Mouse (Mus musculus) effector memory CD4-positive, alpha-beta T cell, adult 5 months (primary cell): ENCODE results near the gene Pkn2. TPM values are rescaled to one million over a fixed set of nuclear protein-coding genes. Genes with fewer than 3 reads are reported as not detected.

ENCODE experiments used
- polyA plus RNA-seq: library from polyadenylated mRNA; unstranded; fragments of 100-300 nt; shearing (Covaris generic); gene quantifications from one replicate; pipeline ENCODE4 v1.2.1, GENCODE M21; 2017

Gene Pkn2
- 92.5 TPM for polyA plus RNA-seq

DNA sequence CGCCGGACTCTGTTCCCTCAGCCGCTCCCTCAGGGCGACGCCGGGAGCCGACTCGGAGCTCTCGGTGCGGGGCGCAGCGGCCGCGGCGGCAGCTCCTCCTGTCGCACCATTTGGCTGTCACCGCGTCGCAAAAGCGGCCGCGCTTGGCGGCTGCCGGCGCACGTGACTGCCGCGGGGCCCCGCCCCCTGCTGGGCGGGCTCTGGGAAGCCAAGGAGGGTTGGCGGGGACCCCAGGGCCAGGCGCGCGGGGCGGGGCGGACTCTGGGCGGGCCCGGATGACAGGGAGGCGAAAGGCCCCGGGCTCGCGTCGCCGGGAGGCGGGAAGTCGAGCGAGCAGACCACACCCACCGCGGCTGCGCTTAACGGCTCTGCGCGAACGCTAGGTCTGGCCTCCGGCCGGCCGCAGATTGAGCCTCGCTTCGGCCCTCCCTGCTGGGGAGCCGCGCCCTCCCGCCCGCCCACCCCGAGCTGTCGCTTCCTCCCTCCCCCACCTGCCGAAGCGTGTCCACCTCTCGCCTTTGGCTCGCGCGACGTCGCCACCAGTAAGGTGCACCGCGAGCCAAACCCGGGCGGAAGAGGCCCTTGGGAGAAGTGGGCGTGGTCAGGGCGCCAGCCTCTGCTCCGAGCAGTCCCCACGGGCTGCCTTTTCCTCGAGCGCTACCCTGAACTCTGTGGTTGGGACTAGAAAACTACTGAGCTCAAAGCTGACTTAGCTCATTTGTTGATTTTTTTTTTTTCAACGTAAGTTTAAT, at the start of gene Pkn2:
Gene Pkn2, minus strand, starts transcription at position 133 of the 752 bp plus-strand sequence.

GRCm38 (mm10) chr3:142764995-142765777, 116.6 kb downstream of the Pkn2 start, which contains the start of gene Gtf2b:
TSS of gene Gtf2b (plus strand) at chr3:142765045.

Other genes starting within 250 kb of the Pkn2 start
- gene Kyat3, start 181.0 kb downstream of the Pkn2 start, polyA plus RNA-seq, result 1.5 TPM
- gene Gtf2b, start 117.0 kb downstream of the Pkn2 start, polyA plus RNA-seq, result 103 TPM